Mouse (Mus musculus) c-Kit-negative CD71-positive TER-119-positive erythroid progenitor cells, embryonic 14.5 days (primary cell): ENCODE data around the gene A730071L15Rik.

Source experiments
- DNase-seq: peaks from one replicate; pipeline ENCODE4 v3.0.0-alpha.2; 2013; ENCODE audit warnings: low read depth, low spot score

The A730071L15Rik gene

DNA sequence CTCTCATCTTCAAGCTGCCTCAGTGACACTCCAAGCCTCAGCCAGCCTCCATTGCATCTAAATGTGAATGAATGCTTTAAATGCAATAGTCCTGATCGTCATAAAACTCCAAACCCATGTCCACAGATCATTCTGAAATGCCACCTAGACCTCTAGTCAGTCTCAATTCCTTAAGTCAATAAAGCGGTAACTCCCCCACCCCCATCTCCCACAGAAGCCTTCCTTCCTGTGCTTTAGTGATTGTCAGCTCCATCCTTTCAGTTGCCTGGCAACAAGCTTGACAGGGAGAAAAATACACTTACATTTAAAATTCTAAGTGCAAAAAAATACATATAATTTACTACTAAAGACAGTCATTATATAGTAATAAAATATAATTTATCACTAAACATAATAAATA lies 16.6 kb upstream of the A730071L15Rik start:
- no peak for DNase-seq

DNA sequence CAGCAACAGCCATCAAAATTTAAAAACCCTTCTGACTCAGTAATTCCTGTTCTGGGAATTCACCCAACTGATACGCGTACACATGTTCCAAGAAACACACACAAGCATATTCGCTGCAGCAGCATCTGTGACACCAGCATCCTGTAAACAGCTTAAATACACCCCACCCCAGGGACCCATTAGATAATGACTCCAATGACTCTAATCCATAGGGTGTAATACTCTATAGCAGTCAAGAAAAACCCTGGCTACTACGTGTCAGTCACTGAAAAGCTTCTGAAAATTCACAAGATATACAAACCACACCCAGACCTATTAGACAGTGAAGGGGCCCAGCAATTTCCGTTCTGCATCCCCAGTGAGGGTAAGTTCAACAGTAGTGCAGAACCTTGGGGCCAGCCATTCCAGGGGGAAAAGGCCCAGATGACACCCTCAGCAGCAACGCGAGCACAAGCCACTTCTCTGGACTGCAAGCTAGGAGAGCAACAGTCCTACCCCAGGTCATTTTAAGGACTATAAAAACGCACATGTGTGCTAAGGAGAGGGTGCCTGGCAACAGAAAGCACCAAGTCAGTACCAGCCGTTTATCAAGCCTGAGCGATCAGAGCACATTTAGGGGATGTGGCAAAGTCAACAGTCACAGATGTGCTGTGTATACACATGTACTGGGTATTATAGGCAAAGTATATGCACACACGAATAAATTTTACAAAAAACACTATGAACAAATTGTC lies 15.5 kb upstream of the A730071L15Rik start:
- DNase-seq = no peak

- DNase-seq = no peak
These were observed 12.4 kb upstream of the A730071L15Rik start for GRCm38 (mm10) chr11:6187399-6187798.

GRCm38 (mm10) chr11:6187878-6188277 lies 12.0 kb upstream of the A730071L15Rik start:
- peak; percentile 44 for DNase-seq

DNA sequence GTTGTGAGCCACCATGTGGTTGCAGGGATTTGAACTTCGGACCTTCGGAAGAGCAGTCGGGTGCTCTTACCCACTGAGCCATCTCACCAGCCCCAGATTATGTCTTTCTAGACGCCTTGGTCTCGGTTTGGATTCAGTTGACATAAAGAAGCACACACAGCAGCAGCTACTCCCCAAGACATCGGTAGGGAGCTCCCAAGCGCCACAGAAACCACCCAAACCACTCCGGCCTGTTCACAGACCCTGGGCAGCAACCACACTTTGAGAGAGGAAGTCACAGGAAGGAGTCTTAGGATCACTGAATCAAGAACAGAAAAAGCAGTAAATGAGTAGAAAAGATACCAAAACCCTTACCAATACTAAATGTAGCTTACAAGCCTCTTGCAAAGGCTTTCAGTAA lies 3.0 kb upstream of the A730071L15Rik start:
- DNase-seq = no peak

GRCm38 (mm10) chr11:6198449-6198848 lies 1.4 kb upstream of the A730071L15Rik start:
- no peak for DNase-seq

- DNase-seq = peak; percentile 73
These were observed 299 bp downstream of the A730071L15Rik start, which contains the start of gene Nudcd3 for GRCm38 (mm10) chr11:6200087-6200569. Nudcd3 (minus strand) TSS chr11:6200415.

DNA sequence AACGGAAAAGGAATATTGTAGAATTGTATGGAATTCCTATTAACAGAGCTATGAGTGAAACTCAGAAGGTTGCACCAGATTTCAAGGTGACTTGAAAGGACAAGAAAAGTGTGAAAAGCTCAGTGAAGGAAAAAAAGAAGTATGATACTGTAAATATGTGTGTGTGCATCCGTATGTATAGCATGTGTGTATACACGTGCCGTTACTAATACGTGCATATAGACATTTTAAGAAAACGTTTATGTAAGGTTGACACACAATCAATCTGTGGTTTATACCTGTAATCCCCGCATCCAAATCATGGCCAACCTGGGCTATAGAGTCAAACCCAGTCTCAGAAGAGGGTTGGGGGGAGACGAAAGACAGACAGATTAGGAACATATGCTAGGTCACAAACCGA lies 741 bp downstream of the A730071L15Rik start:
- DNase-seq = no peak

DNA sequence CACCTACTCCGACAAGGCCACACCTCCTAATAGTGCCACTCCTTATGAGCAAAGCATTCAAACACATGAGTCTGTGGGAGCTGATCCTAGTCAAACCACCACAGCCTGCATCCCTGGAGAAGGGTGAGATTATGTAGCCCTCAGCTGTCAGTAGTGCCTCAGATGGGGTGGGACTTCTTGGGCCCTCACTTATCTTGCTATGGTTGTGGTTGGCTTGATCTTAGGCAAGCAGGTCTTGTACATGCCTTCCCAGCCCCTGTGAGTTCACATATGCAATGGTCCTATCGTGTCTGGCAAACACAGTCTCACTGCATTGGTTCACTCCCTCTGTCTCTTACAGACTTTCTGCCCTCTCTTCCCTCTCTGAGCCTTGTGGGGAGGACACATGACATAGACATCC lies 7.3 kb downstream of the A730071L15Rik start:
- DNase-seq = no peak

- no peak for DNase-seq
These were observed 8.3 kb downstream of the A730071L15Rik start for GRCm38 (mm10) chr11:6208158-6208557.

DNA sequence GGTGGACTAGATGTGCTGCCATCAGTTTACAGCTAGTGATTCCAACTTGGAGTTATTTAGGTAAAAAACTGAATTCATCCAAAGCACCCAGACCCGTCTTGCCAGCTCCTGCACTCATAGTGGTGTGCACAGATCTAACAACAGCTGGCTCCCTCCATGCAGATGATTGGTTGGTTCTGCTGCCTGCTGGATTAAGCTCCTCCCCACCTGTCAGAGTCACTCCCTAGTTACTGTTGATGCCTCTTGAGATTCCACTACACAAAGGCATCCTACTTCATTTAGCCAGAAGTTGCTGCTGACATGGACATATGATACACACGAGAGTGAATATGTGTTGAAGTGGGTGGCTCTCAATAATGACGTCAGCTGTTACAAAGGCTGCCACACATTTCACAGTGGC lies 17.0 kb downstream of the A730071L15Rik start:
- no peak for DNase-seq

DNA sequence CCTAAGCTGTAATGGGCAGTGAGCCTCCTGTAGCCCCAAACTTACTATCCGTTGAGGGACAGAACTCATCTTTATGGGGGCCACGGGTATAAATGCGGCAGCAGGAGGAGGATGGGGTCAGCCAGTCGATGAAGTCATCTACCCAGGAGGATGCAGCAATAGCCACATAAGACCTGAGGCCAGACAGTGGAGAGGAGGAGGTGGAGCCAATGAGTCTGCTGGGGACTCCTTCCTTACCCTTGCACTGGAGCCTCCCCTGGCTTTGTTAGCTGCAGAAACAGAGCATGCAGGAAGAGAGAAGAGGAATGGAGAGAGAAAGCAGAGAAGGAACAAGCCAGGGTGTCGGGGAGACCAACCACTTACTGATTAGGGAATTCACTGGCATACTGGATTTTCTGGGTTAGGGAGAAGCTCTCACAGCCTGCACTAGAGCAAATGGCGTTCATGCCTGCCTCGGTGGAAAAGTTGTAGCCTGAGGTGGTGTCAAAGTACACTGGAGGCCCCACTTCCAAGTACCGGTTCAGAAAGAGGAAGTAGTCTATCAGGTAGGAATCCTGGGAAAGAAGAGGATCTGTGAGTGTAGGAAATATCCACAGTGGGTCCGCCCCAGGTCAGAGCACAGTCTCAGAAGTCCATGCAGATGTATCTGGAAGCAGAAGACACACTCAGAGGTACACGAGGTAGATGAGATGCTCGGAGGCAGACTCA lies 18.5 kb downstream of the A730071L15Rik start:
- DNase-seq = no peak

DNA sequence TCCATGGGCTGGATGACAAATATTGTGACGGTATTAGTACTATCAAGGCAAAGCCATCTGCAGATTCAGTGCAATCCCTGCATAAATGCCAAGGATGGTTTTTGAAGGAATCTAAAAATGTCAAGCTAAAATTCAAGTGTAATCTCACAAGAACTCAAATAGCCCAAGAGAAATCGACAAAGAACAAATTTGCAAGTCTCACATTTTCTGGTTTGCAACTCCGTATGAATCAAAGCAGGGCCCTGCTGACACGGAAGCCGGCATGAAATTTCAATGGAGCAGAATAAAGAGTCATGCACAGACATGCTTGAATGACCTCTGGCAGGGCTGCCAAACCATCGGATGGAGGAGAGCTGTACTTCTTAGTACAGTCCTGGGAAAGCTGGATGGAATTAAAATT lies 20.1 kb downstream of the A730071L15Rik start:
- no peak for DNase-seq

GRCm38 (mm10) chr11:6222187-6222586 lies 22.4 kb downstream of the A730071L15Rik start:
- no peak for DNase-seq

- no peak for DNase-seq
These were observed 24.9 kb downstream of the A730071L15Rik start for GRCm38 (mm10) chr11:6224541-6225229.

DNA sequence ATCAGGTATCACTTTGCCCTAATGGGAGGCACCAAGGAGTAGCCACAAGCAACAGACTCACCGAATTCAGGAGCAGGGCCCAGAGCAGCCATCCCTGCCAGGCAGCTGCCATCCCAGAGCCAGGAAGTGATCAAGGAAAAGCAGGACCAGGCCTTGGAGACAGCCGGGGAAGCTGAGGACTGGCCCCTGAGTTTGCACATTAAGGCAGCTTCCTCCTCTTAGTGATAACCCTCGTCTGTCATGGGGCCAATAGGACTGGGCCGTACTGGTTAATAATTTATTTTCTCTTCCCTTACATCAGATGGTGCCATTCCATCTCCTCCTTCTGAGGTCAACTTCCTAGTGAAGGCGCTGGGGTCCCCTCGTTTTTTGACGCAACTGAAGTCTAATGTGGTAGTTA lies 30.2 kb downstream of the A730071L15Rik start, which contains the start of gene Npc1l1:
Gene Npc1l1 (minus strand): TSS at position 132 of the 400 bp plus-strand sequence.
- DNase-seq = no peak

DNA sequence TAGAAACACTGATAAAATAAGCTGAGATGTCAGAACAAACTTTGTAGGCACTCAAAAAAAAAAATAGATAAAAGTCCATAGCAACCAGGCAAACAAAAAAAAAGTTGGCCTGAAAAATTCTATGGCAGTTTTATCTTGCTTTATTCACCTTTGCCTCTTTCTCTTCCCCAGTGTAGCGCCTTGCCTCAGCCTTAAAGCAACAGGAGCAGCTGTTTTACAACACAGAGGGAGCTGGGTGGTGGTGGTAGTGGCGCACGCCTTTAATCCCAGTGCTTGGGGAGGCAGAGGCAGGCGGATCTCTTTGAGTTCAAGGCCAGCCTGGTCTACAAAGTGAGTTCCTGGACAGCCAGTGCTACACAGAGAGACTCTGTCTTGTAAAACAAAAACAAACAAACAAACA lies 33.2 kb downstream of the A730071L15Rik start:
- no peak for DNase-seq

DNA sequence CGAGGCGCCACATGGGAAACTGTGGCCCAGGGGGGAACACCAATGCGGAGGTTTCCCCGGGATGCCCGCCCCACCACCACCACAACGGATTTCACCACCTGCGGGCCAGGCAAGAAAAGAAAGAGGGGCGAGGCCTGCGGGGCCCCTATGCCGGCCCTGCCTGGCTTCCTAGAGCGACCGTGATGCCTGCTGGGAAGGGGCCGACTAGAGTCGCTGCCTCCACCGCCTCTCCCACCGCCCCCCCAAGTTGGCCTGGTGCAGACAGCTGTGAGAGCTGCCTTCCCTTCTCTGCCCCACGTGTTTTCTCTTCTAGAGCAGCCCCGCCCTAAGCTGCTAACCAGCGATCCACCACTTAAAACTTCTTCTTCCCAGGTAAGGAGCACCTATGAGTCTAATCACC lies 44.9 kb downstream of the A730071L15Rik start:
- no peak for DNase-seq
